Mouse (Mus musculus): Measurements from ENCODE around the gene Cd19. TPM values are rescaled to one million over a fixed set of nuclear protein-coding genes. Genes with fewer than 3 reads are reported as not detected.

The Cd19 gene
- polyA plus RNA-seq, 1 experiment from 2014 or later: not detected

Small RNA genes within 50 kb of the gene (microRNA-seq; reads per million reads assigned to microRNA genes)
- not detected for gene Mir7058 (ENCODE audit: borderline number of aligned reads)

Other genes starting within 250 kb of the Cd19 start
- gene Xpo6, start 214.4 kb downstream of the Cd19 start, polyA plus RNA-seq (2014; fragmentation: Nextera tagmentation; extraction: Ambion mirVana): 60.8 and 61.0 TPM in 2 replicates
- gene Sbk1, start 142.3 kb downstream of the Cd19 start, polyA plus RNA-seq (2014; fragmentation: Nextera tagmentation; extraction: Ambion mirVana): 88.3 and 101 TPM in 2 replicates
- gene Lat, start 45.3 kb downstream of the Cd19 start, polyA plus RNA-seq (2014; fragmentation: Nextera tagmentation; extraction: Ambion mirVana): 2.1 and 3.5 TPM in 2 replicates
- gene Spns1, start 37.4 kb downstream of the Cd19 start, polyA plus RNA-seq (2014; fragmentation: Nextera tagmentation; extraction: Ambion mirVana): 31.5 and 35.0 TPM in 2 replicates
- gene Nfatc2ip, start 18.2 kb downstream of the Cd19 start, polyA plus RNA-seq (2014; fragmentation: Nextera tagmentation; extraction: Ambion mirVana): 3.5 and 4.3 TPM in 2 replicates
- 18.6 and 24.8 TPM in 2 replicates for gene Rabep2, start 13.9 kb upstream of the Cd19 start, polyA plus RNA-seq (2014; fragmentation: Nextera tagmentation; extraction: Ambion mirVana)
- gene Atp2a1, start 48.2 kb upstream of the Cd19 start, polyA plus RNA-seq (2014; fragmentation: Nextera tagmentation; extraction: Ambion mirVana): 6.6 and 6.7 TPM in 2 replicates
- 36.3 and 39.3 TPM in 2 replicates for gene Sh2b1, start 60.5 kb upstream of the Cd19 start, polyA plus RNA-seq (2014; fragmentation: Nextera tagmentation; extraction: Ambion mirVana)
- gene Tufm, start 72.5 kb upstream of the Cd19 start, polyA plus RNA-seq (2014; fragmentation: Nextera tagmentation; extraction: Ambion mirVana): 158 and 159 TPM in 2 replicates
- gene Atxn2l, start 88.5 kb upstream of the Cd19 start, polyA plus RNA-seq (2014; fragmentation: Nextera tagmentation; extraction: Ambion mirVana): 44.8 and 46.2 TPM in 2 replicates
- gene Eif3c, start 151.5 kb upstream of the Cd19 start, polyA plus RNA-seq (2014; fragmentation: Nextera tagmentation; extraction: Ambion mirVana): 177 and 184 TPM in 2 replicates
- gene Apobr, start 170.1 kb upstream of the Cd19 start, polyA plus RNA-seq (2014; fragmentation: Nextera tagmentation; extraction: Ambion mirVana): 0.52 and 0.72 TPM in 2 replicates
- 24.4 and 26.8 TPM in 2 replicates for gene Cln3, start 170.9 kb upstream of the Cd19 start, polyA plus RNA-seq (2014; fragmentation: Nextera tagmentation; extraction: Ambion mirVana)
- gene Il27, start 180.1 kb upstream of the Cd19 start, polyA plus RNA-seq (2014; fragmentation: Nextera tagmentation; extraction: Ambion mirVana): not detected in 2 replicates
- 3.4 and 4.3 TPM in 2 replicates for gene Nupr1, start 216.0 kb upstream of the Cd19 start, polyA plus RNA-seq (2014; fragmentation: Nextera tagmentation; extraction: Ambion mirVana)
- gene Sgf29, start 234.4 kb upstream of the Cd19 start, polyA plus RNA-seq (2014; fragmentation: Nextera tagmentation; extraction: Ambion mirVana): 51.2 and 53.7 TPM in 2 replicates